Mouse (Mus musculus) thymus, adult 18-20 months (tissue): ENCODE measurements around the gene Zfp60.
"Not testable (repeated sequence)": the region's sequence is repeated elsewhere in the genome, so short reads cannot be mapped to it uniquely, and the experiment has no call there.

Source experiments
- DNase-seq, 2 experiments: peaks; one replicate each; pipeline ENCODE4 v3.0.0; 2022; ENCODE audit warnings: mixed read lengths in 2 of 2

The Zfp60 gene

DNA sequence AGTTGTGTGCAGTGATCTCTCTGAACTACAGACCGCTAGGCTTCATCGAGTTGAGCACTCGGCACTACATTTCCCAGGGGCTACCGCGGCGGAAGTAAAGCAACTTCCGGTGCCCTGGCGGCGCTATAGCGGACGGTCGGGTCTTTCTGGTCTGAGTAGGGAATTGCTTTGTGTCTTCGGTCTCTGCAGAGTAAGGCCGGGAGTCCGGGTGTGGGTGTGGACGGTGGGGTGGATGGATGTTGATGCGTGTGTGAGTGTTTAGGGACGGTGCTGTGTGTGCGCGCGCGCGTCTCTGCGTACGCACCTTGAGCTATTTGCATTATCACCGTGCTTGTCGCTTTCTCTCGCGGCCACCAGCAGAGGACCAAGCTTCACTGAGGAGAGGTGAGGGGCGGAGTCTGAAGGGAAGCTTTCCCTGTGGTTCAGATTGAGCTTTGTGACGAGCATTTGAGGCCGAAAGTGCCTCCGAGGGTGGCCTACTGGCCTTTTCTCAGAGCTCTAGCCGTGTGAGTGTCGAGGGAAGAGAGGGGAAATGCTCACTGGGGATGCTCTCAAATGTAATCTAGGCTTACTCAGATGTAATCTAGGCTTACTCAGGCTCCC, at the start of gene Zfp60:
Gene Zfp60, plus strand, starts transcription at position 109 of the 603 bp plus-strand sequence.
- peak; percentile 62 to 75 for DNase-seq

DNA sequence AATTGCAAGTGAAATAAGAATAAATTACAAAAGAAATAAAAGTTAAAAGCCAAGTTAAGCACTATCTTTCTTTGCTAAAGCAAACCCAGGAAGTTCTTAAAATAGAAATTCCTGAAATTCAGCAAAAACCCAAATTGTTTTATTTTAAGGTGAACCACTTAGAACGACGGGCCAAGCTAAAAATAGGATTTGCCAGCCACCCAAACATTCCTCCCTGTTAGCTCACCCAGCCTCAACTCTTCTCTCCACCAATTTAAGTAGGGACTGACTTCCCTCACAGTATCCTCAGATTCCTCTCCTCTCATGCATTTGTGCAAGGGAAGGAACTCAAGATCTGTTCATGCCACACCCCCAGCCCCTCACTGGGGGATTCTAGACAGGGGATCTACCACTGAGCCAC, 48.0 kb upstream of the Zfp60 start:
- DNase-seq, result no peak

DNA sequence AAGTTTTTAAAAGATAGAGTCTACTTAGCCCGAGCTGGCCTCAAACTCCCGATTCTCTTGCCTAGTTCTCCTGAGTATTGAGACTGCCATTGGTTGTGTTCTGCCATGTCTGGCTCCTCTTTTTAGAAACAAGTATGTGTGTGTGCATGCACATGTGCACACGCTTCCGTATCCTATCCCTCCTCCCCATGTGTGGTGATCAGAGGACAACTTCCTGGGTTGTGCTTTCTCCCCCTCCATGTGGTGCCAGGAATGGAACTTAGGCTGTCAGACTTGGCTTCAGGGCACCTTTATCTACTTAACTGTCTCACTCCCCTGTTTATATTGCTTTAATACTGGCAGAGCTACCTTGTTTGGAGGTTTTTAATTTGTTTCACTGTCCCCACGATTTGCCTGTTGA, 46.0 kb upstream of the Zfp60 start:
- no peak for DNase-seq

DNA sequence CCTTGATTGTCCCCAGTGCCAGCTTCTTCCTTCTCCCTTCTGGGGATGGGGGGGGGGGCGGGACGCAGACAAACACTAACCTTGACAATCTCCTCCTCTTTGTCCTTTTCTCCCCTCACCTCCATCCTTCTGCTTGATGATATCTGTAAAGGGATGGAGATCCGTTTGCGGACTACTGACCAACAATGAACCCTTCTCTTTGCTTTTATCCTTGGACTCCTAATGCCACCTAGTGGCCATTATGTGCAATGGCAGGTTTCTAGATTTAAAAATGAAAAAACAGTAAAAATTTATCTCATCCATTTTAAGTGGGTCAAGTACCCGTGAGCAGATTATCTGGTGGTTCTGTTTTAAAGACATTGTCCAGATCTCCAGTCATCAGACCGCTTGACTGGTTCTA, 45.5 kb upstream of the Zfp60 start:
- no peak for DNase-seq

DNA sequence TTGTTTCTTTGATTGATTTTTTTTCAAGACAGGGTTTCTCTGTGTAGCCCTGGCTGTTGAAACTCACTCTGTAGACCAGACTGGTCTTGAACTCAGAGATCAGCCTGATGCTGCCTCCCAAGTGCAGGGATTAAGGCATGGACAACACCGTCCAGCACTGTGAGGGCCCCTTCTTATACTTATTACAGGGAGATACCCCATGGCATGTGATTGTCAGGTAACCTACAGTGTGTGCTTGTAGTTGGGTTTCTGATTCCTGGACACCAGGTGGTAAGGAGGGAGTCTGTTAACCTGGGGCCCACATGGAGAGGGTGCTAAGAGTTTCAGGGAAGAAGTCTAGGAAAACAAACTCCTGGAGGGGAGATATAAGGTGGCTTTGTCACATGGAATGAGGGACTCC, 44.1 kb upstream of the Zfp60 start:
- no peak for DNase-seq

DNA sequence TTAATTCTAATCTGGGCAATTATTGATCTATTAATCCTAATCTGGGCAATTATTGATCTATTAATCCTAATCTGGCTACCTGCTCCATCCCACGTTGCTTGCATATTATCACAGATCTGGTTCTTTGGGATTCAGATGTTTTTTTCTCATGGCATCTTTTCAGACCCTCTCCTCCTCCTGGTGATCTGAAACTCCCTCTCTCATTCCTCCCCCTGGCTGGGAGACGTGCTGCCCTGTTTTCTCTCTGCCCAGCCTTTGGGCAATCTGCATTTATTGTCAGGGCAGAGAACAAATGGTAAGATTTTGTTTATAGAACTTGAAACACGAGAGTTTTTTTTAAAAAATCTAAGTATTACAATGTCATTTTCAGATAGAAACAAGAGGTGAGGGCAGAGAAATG, 43.4 kb upstream of the Zfp60 start:
- DNase-seq, result no peak

DNA sequence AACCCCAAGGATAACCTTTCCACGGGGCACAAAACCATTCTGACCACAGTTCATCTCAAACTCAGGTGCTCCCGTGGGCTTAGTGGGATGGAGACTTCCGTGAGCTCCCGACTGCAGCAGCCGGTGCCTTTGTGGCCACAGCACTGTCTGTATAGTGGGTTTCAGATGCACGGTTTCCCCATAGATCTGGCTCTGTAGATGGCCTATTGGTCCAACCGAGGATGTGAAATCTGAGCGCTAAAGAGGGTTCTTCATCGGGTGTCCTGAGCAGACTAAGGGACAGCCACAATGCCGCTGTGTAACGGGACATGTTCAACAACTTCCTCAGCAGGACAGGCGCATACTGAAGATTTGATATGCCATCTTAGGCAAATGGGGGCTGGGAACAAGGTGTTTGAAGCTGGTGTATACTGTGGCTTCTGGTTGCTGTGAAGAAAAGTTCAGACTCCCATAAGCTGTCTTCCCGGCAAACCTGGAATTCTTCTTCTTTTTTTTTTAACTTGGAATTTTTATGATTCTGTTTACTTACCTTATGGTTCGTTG, 42.9 kb upstream of the Zfp60 start:
- no peak for DNase-seq

DNA sequence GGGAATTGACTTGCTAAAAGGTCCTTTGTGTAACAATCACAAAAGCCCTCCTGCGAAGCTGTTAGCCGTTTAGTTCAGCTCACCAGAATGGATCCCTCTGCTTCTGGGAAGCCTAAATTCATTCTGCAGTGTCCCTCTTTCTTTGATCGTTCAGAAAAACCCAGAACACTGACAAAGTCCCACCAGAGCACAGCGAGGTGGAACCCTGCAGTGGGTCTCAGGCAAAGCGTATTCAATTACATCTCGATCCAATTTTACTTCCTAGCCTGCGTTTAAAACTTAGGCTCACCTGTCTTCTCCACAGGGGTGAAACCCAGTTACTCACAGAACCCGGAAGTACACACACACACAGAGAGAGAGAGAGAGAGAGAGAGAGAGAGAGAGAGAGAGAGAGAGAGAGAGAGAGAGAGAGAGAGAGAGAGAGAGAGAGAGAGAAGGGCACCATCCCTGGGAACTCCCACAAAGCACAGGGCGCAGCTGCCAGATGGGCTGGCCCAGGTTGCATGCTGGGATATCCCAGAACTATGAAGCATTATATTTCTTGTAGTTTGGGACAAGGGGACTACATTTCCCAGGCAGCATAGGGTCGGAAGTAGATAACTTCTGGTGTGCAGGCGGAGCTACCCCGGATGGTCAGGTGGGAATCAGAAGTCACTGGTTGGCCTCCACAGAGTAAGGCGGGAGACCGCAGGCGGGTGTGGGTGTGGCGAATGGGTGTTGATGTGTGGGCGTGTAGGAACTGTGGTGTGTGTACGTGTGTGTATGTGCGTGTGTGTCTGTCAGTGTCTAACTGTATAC, 42.2 kb upstream of the Zfp60 start, which contains the start of gene Zfp607b:
Gene Zfp607b, plus strand, starts transcription at position 526 of the 798 bp plus-strand sequence.
- DNase-seq, result peak; percentile 91 to 96

DNA sequence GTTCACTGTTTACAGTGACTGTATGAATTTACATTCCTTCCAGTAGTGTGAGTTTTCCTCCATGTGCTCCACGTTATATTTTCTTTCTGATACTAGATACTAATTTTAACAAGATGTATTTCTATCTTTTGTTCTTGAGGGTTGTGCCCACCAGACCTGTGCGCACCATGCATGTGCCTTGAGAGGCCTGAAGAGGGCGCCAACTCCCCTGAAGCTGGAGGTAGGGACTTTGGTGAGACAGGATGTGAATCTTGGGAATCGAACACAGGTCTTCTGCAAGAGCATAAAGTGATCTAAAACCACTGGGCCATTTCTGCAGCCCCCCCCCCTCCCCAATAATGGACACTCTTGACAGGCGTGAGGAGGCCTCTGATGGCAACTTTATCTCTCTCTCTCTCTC, 40.1 kb upstream of the Zfp60 start:
- peak in 1 of 2 experiments; percentile 20 for DNase-seq

DNA sequence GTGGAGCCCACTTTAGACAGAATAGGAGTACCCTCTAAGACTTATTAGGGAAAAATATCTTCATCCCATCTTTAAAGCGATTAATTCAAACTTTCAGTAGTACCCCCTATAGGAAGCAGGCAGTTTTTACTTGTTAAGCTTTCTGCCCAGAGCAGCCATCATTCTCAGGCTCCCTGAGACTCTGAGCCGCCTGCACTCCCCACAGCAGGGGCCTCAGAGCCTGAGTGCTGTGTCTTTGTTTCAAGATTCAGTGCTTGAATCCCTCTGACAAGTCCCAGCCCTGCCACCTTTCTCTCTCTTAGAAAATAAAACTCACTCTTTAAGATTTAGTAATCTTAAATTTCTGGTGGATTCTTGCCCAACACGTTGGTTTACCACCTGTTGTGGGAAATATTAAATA, 34.5 kb upstream of the Zfp60 start:
- no peak for DNase-seq

DNA sequence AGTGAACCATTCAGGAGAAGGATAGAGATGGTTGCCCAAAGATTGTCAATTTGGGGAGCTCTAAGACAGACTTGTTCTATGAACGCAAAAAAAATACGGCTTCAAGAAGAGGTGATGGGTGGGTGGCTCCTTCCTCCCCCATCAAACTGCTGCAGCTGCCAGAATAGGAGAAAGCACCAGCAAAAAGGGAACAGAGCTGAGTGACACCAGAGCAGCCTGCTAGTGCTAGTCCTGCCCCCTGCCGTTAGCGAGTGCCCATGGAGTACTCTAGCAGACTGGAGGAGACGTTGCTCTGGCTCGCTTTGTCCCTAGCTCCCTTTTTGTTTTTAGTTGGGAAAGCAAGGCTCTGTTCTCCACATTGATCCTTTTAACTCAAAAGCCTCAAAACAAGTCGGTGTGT, 20.8 kb upstream of the Zfp60 start:
- DNase-seq, result no peak

DNA sequence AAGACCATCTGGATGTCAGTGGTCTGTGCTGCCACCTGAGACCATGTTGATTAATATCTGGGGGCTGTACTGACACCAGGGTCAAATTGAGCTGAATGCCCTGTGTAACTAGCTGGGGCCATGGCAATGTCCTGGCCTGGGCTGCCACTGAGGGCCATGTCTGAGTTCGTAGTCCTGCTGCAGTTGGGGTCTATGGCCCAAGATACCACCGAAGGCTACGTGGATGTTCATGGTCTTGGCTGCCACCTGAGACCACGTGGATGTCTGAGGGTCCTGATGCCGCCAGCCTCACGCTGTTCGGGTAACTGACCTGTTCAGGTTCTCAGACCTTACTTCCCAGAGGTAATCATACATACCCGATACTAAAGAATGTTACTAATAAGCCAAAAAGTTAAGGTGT, 9.2 kb upstream of the Zfp60 start:
- DNase-seq, result no peak

DNA sequence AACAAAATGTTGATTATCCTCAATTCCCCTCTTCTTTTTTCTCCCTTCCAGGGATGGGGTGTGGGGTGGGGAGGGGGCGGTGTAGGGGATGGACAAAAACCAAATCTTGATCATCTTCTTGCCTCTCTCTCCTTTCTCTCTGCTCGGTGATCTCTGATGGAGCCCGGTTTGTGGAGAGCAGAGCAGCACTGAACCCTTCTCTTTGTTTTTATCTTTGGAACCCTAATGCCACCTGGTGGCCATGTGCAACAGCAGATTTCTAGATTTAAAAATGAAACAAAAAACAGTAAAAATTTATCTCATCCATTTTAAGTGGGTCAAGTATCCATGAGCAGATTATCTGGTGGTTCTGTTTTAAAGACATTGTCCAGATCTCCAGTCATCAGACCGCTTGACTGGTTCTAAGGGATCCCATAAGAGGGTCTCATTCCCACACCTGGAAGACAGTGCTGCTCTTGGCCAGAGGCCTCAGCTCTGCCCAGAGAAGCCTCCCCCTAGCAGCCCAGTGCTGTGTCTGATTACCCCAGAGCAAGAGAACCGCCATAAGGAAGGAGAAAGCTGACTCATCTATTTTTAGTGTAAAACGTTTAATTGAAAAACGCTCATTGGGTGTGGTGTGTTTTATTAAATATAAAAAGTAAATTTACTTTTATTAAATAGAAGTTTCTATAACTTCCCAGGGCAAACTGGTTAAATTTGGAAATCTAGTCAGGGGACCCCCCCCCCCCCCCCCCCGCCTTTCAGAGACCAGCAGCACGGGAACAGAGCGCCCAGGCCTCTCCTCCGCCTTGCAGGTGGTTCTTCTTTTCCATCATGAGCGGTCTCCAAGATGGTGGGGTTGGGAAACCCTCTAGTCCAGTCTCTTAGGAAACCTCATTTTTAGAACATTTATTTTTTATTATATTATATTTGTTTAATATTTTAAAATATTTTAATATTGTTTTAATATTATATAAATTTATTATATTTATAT, 5.3 kb upstream of the Zfp60 start:
- DNase-seq, result no peak

DNA sequence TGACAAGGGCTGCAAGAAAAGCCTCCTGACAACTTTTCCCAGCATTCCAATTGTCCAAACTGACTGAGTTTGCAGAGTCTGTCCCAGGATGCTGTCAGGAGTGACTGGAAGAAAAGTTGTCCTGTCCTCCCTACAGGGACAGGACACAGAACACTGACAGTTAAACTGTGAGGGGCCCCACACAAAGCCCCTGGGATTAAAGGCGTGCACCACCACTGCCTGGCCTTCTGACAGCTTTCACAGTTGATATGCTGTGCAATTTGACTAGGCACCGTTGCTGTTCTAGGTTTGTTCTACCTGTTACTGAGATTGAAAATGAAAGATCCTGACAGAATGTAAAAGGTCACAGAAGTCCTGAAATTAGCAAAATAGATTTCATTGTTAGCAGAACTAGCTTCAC, 3.7 kb upstream of the Zfp60 start:
- DNase-seq, result no peak

DNA sequence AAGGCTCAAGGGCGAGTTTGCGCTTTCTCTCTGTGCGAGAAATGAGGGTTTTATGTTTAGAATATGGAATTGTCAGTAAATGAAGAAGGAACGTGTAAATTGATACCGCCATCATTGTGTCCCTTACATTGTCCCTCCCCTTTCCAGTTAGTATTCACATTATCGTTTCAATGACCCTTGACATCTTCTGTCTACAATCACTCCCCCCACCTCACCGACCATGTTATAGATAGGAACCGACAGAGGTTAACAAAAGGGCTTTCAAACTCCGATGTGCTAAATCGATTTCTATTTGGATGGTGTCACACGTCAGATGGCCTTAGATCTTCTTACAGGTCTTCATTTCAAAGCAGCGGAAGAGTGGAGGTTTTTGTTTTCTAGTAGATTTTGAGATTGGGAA, 757 bp downstream of the Zfp60 start:
- no peak for DNase-seq

DNA sequence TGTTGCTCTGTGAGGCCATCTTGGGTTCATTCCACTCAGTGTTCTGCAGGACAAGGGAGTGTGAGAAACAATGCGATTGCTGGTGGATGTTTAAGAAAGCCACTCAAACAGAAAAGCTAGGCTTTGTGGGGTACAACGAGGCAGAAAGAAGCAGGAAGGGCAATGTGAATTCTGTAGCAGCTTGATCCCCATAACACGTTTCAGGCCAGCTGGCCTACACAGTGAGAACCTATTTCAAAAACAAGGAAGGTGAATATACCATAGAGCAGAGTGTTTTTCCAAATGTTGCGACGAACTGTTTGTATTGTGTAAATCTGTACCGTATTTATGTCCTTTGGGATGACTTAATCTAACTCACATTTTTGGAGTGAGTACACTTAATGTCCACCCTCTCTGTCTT, 1.3 kb downstream of the Zfp60 start:
- no peak for DNase-seq

DNA sequence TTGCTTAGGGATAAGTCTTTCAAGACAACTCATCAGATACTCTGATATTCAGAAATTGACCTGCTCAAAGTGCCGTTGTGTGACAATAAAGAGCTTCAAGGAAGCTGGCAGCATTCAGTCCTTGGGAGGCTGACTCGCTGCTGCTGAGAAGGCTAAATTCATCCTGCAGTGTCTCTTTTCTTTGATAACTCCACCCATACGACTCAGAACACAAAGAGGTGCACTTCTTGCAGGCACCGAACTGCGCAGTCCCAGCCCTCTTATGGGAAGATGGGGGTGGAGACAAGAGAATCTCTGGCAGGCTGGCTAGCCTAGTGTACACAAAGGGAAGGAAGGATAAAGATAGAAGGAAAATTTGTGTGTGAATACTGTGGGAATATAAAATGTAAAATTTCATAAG, 4.3 kb downstream of the Zfp60 start:
- DNase-seq, result no peak

DNA sequence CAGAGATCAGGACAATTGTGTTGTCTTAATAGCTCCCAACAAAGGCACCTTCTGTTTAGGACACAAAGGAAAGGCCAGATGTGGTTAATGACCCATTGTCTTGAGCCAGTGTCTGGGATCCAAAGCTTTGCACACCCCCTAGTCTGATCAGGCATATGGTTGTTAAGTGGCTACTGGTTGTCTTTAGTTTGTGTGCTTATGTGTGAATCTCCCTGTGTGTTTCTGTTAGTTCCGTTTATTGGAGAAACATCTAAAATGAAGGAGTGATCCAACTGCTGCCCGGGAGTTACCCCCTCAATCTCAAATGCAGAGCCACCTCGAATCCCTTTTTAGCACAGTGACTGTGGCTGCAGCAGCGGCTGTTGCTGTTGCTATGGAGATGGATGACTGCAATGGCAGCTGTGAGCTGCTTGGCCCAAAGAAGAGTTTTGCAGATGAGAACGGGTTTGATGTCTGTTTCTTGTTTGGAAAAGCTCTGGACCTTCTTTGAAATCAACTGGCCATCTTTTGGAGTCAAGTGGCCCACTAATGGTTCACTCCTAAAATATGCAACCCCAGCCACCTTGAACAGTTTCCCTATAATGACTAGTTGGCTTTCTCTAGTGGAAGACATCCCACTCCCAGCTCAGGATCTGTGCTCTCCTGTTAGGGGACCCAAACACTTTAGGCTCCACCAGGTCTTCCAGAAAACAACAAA, 25.3 kb downstream of the Zfp60 start:
- DNase-seq, result no peak

DNA sequence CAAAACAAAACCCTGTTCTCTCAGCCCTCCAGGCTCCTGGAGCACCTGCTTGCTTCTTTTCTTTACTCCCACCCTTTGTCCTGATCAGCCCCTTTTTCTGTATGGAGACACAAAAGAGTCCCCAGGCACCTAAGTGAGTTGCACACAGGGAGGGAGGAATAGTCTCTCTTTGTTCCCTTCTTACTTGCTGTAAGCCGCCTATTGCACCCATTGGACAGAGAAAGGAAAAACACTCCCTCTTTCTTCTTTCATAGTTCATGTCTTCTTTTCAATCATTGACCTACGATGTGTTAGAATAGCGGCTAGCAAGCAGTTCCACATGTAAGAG, 25.8 kb downstream of the Zfp60 start:
- no peak for DNase-seq

DNA sequence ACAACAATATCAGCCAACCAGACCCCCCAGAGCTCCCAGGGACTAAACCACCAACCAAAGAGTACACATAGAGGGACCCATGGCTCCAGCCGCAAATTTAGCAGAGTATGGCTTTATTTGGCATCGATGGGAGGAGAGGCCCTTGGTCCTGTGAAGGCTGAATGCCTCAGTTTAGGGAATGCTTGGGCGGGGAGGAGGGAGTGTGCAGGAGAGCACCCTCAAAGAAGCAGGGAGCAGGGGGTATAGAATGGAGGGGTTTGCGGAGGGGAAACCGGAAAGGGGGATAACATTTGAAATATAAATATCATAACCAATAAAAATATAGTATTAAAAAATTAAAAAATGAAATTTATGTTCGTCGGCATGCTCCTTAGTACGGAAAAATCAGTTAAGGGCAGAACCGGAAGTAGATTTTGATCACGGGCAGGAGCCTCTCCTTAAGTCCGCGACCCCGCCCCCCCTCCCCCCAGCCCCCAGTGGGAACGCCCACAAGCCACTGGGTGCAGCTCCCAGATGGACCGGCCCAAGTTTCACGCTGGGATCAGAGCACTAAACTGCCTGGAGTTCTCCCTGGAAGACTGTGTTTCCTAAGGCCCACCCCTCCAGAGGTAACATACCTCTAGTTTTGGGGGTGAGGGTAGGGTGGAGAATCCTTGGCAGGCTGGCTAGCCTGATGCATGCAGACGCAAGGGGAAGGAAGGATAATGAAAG, 34.1 kb downstream of the Zfp60 start:
- DNase-seq, result no peak

DNA sequence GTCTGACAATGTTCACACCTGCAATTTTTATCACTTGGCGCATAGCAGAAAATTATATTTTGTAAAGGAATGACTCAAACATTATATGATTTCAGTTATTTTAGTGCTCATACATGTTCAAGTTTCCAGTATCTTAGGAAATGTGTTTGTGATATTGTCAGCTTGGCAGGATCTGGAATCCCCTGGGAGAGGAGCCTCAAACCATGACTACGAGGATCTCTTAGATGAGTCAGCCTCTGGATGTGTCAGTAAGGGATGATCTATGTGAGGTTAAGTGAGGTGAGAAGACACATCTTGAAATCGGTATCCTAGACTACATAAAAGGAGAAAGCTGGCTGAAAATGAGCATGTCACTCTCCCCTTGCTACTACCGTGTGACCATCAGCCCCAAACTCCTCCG, 58.1 kb downstream of the Zfp60 start:
- no peak for DNase-seq

DNA sequence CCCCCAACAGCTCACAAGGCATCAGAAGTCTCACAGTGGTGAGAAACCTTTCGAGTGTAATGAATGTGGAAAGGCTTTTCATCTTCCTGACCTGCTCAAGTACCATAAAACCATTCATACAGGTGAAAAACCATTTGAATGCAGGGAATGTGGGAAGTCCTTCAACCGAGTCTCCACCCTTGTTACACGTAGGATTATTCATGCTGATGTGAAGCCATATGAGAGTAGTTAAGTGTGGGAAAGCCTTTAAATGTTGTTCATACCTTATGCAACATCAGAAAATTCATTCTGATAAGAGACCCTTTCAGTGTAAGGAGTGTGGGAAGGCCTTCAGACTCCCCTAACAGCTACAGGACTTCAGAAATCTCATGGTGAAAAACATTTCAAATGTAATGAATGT, 62.7 kb downstream of the Zfp60 start:
- DNase-seq, result not testable (repeated sequence)
